Mouse (Mus musculus) v-Abl transformed pro-B cells (cell line): ENCODE data around the gene Pcnx2.

Experiments
- in situ Hi-C, 2 experiments: fragments of 400-800 bp; cut with MboI; formaldehyde crosslinking; loops; one replicate each; pipeline ENCODE4 v1.15.1; 2025; ENCODE audit not compliant: unreplicated experiment in 2 of 2

The Pcnx2 gene

DNA sequence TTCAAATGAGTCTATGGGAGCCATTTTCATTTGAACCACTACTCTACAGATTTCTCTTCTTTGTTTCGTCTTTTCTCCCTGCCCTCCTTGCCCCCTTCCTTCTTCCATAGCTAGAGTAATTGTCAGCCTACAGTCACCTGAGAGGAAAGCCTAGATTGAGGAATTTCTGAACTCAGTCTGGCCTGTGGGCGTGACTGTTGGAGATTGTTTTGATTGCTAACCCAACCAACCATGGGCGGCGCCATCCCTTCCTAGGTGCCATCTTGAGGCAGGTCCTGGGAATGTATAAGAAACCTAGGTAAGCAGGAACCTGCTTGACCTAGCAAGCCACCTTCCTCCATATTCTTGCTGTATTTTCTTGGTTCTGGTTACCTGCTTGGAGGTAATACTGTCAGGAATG is 172.0 kb downstream of the Pcnx2 start:
- in situ Hi-C loops, result loop anchor here in 1 of 2 experiments (25.0 kb wide), 1 partner anchor 664 kb away; the partner anchor contains the start of gene Disc1

- in situ Hi-C loops, result loop anchor here in 1 of 2 experiments (25.0 kb wide), 1 partner anchor 663 kb away; the partner anchor contains the start of gene Disc1
These were observed 172.9 kb downstream of the Pcnx2 start for GRCm38 (mm10) chr8:125725037-125725820.

DNA sequence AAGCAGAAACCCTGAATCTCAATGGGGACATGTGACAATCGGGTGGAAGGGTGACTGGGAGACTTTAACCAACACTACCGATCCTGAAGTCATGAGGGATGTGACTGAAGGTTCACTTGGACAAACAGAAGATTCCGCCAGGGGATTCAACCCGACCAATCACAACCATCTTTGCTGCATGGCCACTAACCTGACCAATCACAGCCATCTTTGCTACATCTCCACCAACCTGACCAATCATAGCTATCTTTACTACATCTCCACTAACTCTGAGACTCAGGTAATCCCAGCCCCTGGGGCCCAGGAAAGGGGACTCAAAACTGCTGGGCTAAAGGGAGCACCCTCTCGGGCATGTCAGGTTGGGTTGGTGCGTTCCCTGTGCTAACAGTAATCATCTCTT is 174.7 kb downstream of the Pcnx2 start:
- in situ Hi-C loops, result loop anchor here in 1 of 2 experiments (25.0 kb wide), 1 partner anchor 661 kb away; the partner anchor contains the start of gene Disc1

DNA sequence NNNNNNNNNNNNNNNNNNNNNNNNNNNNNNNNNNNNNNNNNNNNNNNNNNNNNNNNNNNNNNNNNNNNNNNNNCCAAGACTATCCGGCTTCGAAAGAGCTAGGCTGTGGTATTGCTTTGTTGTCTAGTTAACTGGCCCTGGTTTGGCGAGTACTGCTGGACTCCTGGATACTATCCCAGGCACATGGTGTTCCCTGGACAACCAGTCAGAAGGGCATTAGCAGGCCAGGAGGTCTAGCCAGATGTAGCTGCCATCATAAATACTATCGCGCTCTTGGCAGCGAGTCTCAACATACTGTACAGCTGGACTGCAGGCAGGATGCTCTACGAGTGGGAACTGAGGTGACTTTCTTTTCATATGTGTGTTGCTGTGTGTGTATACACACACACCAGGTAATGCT is 175.4 kb downstream of the Pcnx2 start:
- in situ Hi-C loops, result loop anchor here in 1 of 2 experiments (25.0 kb wide), 1 partner anchor 660 kb away; the partner anchor contains the start of gene Disc1

GRCm38 (mm10) chr8:125718914-125719313 is 179.2 kb downstream of the Pcnx2 start:
- in situ Hi-C loops, result loop anchor here in 1 of 2 experiments (25.0 kb wide), 1 partner anchor 657 kb away; the partner anchor contains the start of gene Disc1

- in situ Hi-C loops, result loop anchor here in 1 of 2 experiments (25.0 kb wide), 1 partner anchor 654 kb away; the partner anchor contains the start of gene Disc1
These were observed 181.5 kb downstream of the Pcnx2 start for GRCm38 (mm10) chr8:125716613-125717012.

DNA sequence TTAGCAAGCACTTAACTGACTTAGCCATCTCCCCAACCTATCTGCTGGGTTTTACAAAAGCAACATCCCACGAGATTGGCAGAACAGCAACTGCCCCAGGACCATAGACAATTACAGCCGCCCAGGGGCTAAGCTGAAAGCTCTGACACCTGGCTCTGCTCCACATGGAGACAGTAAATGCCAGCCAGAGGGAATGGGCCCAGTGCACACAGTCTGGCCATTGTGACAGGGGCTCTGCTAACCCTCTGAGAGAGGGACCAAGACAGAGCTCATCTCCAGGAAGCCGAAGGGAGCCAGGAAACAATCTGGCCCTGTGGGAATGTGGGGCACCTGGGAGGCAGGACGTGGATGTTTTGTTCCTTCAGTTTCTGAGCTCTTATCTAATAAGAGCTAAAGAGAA is 181.9 kb downstream of the Pcnx2 start:
- in situ Hi-C loops, result loop anchor here in 1 of 2 experiments (25.0 kb wide), 1 partner anchor 654 kb away; the partner anchor contains the start of gene Disc1

GRCm38 (mm10) chr8:125711514-125711913 is 186.6 kb downstream of the Pcnx2 start:
- in situ Hi-C loops, result loop anchor here in 1 of 2 experiments (25.0 kb wide), 1 partner anchor 649 kb away; the partner anchor contains the start of gene Disc1

DNA sequence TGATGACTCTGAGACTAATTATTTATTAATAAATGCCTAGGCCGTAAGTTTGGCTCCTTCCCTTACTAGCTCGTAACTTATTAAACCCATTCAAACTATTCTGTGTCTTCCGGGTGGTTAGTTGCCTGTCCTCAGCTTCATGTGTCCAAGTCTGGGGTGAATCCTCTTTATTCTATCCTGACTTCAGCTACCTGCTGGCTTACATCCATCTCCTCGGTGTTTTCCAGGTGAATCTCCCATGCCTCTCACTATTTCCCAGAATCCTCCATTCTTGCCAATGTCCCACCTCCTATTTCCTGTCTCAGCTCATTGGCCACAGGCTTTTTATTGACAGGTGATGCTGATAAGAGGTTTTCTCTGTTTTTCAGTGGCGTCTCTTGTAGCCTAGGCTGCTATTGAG is 188.9 kb downstream of the Pcnx2 start:
- in situ Hi-C loops, result loop anchor here in 1 of 2 experiments (25.0 kb wide), 1 partner anchor 647 kb away; the partner anchor contains the start of gene Disc1

- in situ Hi-C loops, result loop anchor here in 1 of 2 experiments (25.0 kb wide), 1 partner anchor 644 kb away; the partner anchor contains the start of gene Disc1
These were observed 192.3 kb downstream of the Pcnx2 start for GRCm38 (mm10) chr8:125705816-125706215.

- in situ Hi-C loops, result loop anchor here in 1 of 2 experiments (25.0 kb wide), 1 partner anchor 642 kb away; the partner anchor contains the start of gene Disc1
These were observed 193.7 kb downstream of the Pcnx2 start for GRCm38 (mm10) chr8:125704434-125704833.

DNA sequence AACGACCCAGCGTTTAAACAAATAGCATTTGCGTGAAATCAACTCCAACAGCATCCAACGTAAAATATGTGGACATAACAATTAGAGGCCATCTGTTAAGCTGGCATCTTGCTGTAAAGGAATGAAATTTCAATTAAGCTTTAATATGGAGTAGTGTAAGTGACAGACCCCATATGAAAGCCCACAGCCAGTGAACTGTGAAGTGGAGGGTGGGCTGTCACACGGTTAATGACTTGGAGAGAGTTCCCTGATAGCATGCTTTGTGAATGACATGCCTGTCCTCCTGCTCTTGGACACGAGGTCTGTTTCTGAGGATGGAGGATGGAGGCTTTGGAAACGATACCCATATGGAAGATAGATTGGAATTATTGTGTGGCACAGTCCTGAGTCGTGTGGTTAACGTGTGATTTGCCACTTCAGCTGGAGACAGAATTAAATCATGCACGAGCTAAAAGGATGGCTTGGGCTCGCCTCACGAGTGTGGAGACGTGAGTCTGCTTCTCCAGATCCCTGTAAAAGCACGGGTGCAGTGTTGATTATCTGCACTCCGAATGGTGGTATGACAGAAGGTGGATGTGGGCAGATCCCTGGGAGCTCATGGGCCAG is 195.1 kb downstream of the Pcnx2 start:
- in situ Hi-C loops, result loop anchor here in 1 of 2 experiments (25.0 kb wide), 1 partner anchor 641 kb away; the partner anchor contains the start of gene Disc1
